Comparison of ENCODE assay signal across 28 mouse cellular contexts in genomic region chr8:48489417-48489816, GRCm38 (mm10).
A peak's percentile ranks its signal among the peaks of the same experiment; 100 is the strongest.
DNase-seq lines count a peak whose midpoint lies in the region; ATAC-seq and TF ChIP-seq lines count a peak whose summit lies in the region.
"Had no signal": no experiment of that assay in that cellular context is flagged by ENCODE, and none has a peak within 500 bp of the region (broad histone marks: within the 10 kb centered on the region; RNA-seq: fewer than 3 reads in every experiment).

No protein-coding gene starts in this region.

- peak; percentile 67 for DNase-seq in kidney, adult 2 months
- no peak for DNase-seq in kidney, postnatal 14 days
- peak; percentile 70 for DNase-seq in liver, adult 2 months (ENCODE audit: extremely low read depth, low read depth, low spot score)
- DNase-seq in stomach, postnatal 0 days (ENCODE audit: low spot score) = no peak
- DNase-seq: adrenal gland, adult 8-10 months; adrenal gland, postnatal 25 days; cerebellum, adult 11-12 months; cerebellum, adult 8-10 months; cerebellum, postnatal 10 days; cerebellum, postnatal 36 days; embryo, embryonic 11 days; gastrocnemius, postnatal 25 days; heart, adult 18-20 months; heart, postnatal 10 days; heart, postnatal 36 days had no signal

- H3K36me3 ChIP-seq in kidney, adult 2 months (ENCODE audit: control insufficient read depth, insufficient read depth, low read length) = no peaks in the 10 kb centered on the region
- no peaks in the 10 kb centered on the region for H3K36me3 ChIP-seq in kidney, embryonic 16.5 days (ENCODE audit: insufficient read depth, low read length)
- H3K36me3 ChIP-seq in kidney, embryonic 15.5 days = no peaks in the 10 kb centered on the region
- no peaks in the 10 kb centered on the region for H3K36me3 ChIP-seq in liver, adult 2 months (ENCODE audit: control insufficient read depth, insufficient read depth, low read length)
- no peaks in the 10 kb centered on the region for H3K36me3 ChIP-seq in liver, embryonic 12.5 days
- no peaks in the 10 kb centered on the region for H3K36me3 ChIP-seq in stomach, embryonic 16.5 days (ENCODE audit: control insufficient read depth, insufficient read depth, low read length)
- no peaks in the 10 kb centered on the region for H3K36me3 ChIP-seq in stomach, postnatal 0 days (ENCODE audit: control insufficient read depth, insufficient read depth, low read length)
- H3K36me3 ChIP-seq: embryonic facial prominence, embryonic 13.5 days; forebrain, embryonic 12.5 days; forebrain, embryonic 15.5 days; heart, embryonic 12.5 days; heart, embryonic 15.5 days had no signal

- ATAC-seq in kidney, embryonic 16.5 days (ENCODE audit: low FRiP score, low TSS enrichment) = no peak; the same call in 1 of the 2 replicates
- peak; percentile 63; the same call in 1 of the 2 replicates for ATAC-seq in kidney, embryonic 15.5 days (replicated peaks; ENCODE audit: low FRiP score)
- ATAC-seq in liver, embryonic 12.5 days = no peak
- ATAC-seq in stomach, embryonic 16.5 days (ENCODE audit: insufficient read depth, low FRiP score) = no peak
- no peak for ATAC-seq in stomach, postnatal 0 days (ENCODE audit: low FRiP score, low TSS enrichment)
- ATAC-seq: activated CD4-positive, CD25-positive, alpha-beta regulatory T cell, adult 4 months had no signal

- no peaks in the 10 kb centered on the region; the same call in 1 of the 2 replicates for H3K79me2 ChIP-seq in liver, adult 2 months (ENCODE audit: control insufficient read depth, insufficient read depth, low read length)

- no peaks in the 10 kb centered on the region for H3K4me1 ChIP-seq in kidney, adult 2 months (ENCODE audit: control insufficient read depth, insufficient read depth, low read length)
- H3K4me1 ChIP-seq in kidney, embryonic 16.5 days (ENCODE audit: insufficient read depth, low read length) = peaks cover 13% of the 10 kb centered on the region
- H3K4me1 ChIP-seq in kidney, embryonic 15.5 days = peaks cover 16% of the 10 kb centered on the region
- peaks cover 3% of the 10 kb centered on the region; the same call in 1 of the 2 replicates for H3K4me1 ChIP-seq in liver, adult 2 months (ENCODE audit: control insufficient read depth, insufficient read depth, low read length)
- H3K4me1 ChIP-seq in liver, embryonic 12.5 days = no peaks in the 10 kb centered on the region
- H3K4me1 ChIP-seq in stomach, embryonic 16.5 days (ENCODE audit: control insufficient read depth, insufficient read depth, low read length) = no peaks in the 10 kb centered on the region; the same call in 1 of the 2 replicates
- no peaks in the 10 kb centered on the region for H3K4me1 ChIP-seq in stomach, postnatal 0 days (replicated peaks; ENCODE audit: control insufficient read depth, insufficient read depth)
- H3K4me1 ChIP-seq: heart, embryonic 15.5 days had no signal

- H3K27me3 ChIP-seq in kidney, adult 2 months (replicated peaks; ENCODE audit: control insufficient read depth, insufficient read depth, low read length) = no peaks in the 10 kb centered on the region
- no peaks in the 10 kb centered on the region for H3K27me3 ChIP-seq in kidney, embryonic 16.5 days (ENCODE audit: insufficient read depth, low read length)
- H3K27me3 ChIP-seq in kidney, embryonic 15.5 days = no peaks in the 10 kb centered on the region
- H3K27me3 ChIP-seq in liver, adult 2 months (ENCODE audit: control insufficient read depth, insufficient read depth, low read length) = no peaks in the 10 kb centered on the region
- H3K27me3 ChIP-seq in liver, embryonic 12.5 days (replicated peaks) = no peaks in the 10 kb centered on the region
- H3K27me3 ChIP-seq in stomach, embryonic 16.5 days (ENCODE audit: control insufficient read depth, insufficient read depth, low read length) = no peaks in the 10 kb centered on the region
- no peaks in the 10 kb centered on the region for H3K27me3 ChIP-seq in stomach, postnatal 0 days (ENCODE audit: control insufficient read depth, insufficient read depth, low read length)
- H3K27me3 ChIP-seq: embryonic facial prominence, embryonic 13.5 days; forebrain, embryonic 12.5 days; forebrain, embryonic 15.5 days; heart, embryonic 12.5 days; heart, embryonic 15.5 days had no signal

- no peak overlapping the region for H3K4me3 ChIP-seq in kidney, adult 2 months (ENCODE audit: insufficient read depth, low read depth, low read length)
- H3K4me3 ChIP-seq in kidney, embryonic 16.5 days (ENCODE audit: low read length) = no peak overlapping the region
- no peak overlapping the region for H3K4me3 ChIP-seq in kidney, embryonic 15.5 days (replicated peaks)
- H3K4me3 ChIP-seq in liver, adult 2 months (ENCODE audit: insufficient read depth, low read depth, low read length) = no peak overlapping the region
- H3K4me3 ChIP-seq in liver, embryonic 12.5 days = no peak overlapping the region
- H3K4me3 ChIP-seq in stomach, embryonic 16.5 days (replicated peaks; ENCODE audit: low read length) = no peak overlapping the region
- H3K4me3 ChIP-seq in stomach, postnatal 0 days (ENCODE audit: low read depth, low read length) = no peak overlapping the region
- H3K4me3 ChIP-seq: embryonic facial prominence, embryonic 10.5 days; embryonic facial prominence, embryonic 13.5 days; erythroblast, embryonic 14.5 days; forebrain, embryonic 12.5 days; forebrain, embryonic 15.5 days; heart, embryonic 12.5 days; heart, embryonic 15.5 days; hindbrain, embryonic 10.5 days had no signal

- no peaks in the 10 kb centered on the region for H3K9me3 ChIP-seq in kidney, embryonic 16.5 days (ENCODE audit: low read length)
- H3K9me3 ChIP-seq in kidney, embryonic 15.5 days (replicated peaks) = no peaks in the 10 kb centered on the region
- H3K9me3 ChIP-seq in liver, embryonic 12.5 days (replicated peaks) = no peaks in the 10 kb centered on the region
- no peaks in the 10 kb centered on the region for H3K9me3 ChIP-seq in stomach, embryonic 16.5 days (replicated peaks; ENCODE audit: control insufficient read depth, low read length)
- no peaks in the 10 kb centered on the region for H3K9me3 ChIP-seq in stomach, postnatal 0 days (ENCODE audit: control insufficient read depth, low read length)
- H3K9me3 ChIP-seq: embryonic facial prominence, embryonic 10.5 days; embryonic facial prominence, embryonic 13.5 days; forebrain, embryonic 12.5 days; forebrain, embryonic 15.5 days; heart, embryonic 12.5 days; heart, embryonic 15.5 days; hindbrain, embryonic 10.5 days had no signal

- 36% methylated on average over 4 of the region's 4 CpGs for WGBS in kidney, adult 2 months
- WGBS in kidney, embryonic 16.5 days = 46% methylated on average over 4 of the region's 4 CpGs
- 50% methylated on average over 4 of the region's 4 CpGs for WGBS in kidney, embryonic 15.5 days
- WGBS in liver, adult 2 months = 34% methylated on average over 4 of the region's 4 CpGs
- WGBS in liver, embryonic 12.5 days (ENCODE audit: insufficient replicate concordance) = 66% methylated on average over 4 of the region's 4 CpGs
- 58% methylated on average over 4 of the region's 4 CpGs for WGBS in stomach, embryonic 16.5 days
- 49% methylated on average over 4 of the region's 4 CpGs for WGBS in stomach, postnatal 0 days

- no peak overlapping the region for H3K9ac ChIP-seq in kidney, embryonic 16.5 days (replicated peaks; ENCODE audit: low read length)
- no peak overlapping the region for H3K9ac ChIP-seq in kidney, embryonic 15.5 days
- no peak overlapping the region for H3K9ac ChIP-seq in liver, adult 2 months (ENCODE audit: low read depth, low read length)
- no peak overlapping the region for H3K9ac ChIP-seq in liver, embryonic 12.5 days
- no peak overlapping the region for H3K9ac ChIP-seq in stomach, embryonic 16.5 days (ENCODE audit: low read length)
- H3K9ac ChIP-seq in stomach, postnatal 0 days (ENCODE audit: low read length) = no peak overlapping the region
- H3K9ac ChIP-seq: embryonic facial prominence, embryonic 13.5 days; forebrain, embryonic 12.5 days; forebrain, embryonic 15.5 days; heart, embryonic 12.5 days; heart, embryonic 15.5 days had no signal

- TF ChIP-seq CTCF in kidney, adult 2 months (conservative IDR thresholded peaks at IDR 0.05; ENCODE audit: insufficient read depth, insufficient read length, low read depth, low read length) = no peak
- no peak for TF ChIP-seq CTCF in liver, adult 2 months (IDR thresholded peaks at IDR 0.05; ENCODE audit: low read depth, low read length)
- no peak for TF ChIP-seq CTCF in stomach, postnatal 0 days (IDR thresholded peaks at IDR 0.05; ENCODE audit: low read depth)

- no peak overlapping the region for H3K4me2 ChIP-seq in kidney, embryonic 16.5 days (replicated peaks; ENCODE audit: low read depth, low read length)
- H3K4me2 ChIP-seq in kidney, embryonic 15.5 days = no peak overlapping the region
- H3K4me2 ChIP-seq in liver, embryonic 12.5 days = no peak overlapping the region
- H3K4me2 ChIP-seq in stomach, embryonic 16.5 days (ENCODE audit: low read depth, low read length) = no peak overlapping the region
- H3K4me2 ChIP-seq in stomach, postnatal 0 days (replicated peaks; ENCODE audit: low read depth) = no peak overlapping the region
- H3K4me2 ChIP-seq: heart, embryonic 12.5 days; heart, embryonic 15.5 days had no signal

- TF ChIP-seq POLR2A in kidney, adult 2 months (IDR thresholded peaks at IDR 0.05; ENCODE audit: low read depth, low read length) = no peak
- TF ChIP-seq POLR2A in liver, adult 2 months (IDR thresholded peaks at IDR 0.05; ENCODE audit: extremely low read depth, insufficient read depth, low read length) = no peak

- no peak for TF ChIP-seq EP300 in stomach, postnatal 0 days (optimal IDR thresholded peaks at IDR 0.05)

- no peak overlapping the region for H3K27ac ChIP-seq in kidney, adult 2 months (ENCODE audit: insufficient read depth, low read depth, low read length)
- no peak overlapping the region for H3K27ac ChIP-seq in kidney, embryonic 16.5 days (ENCODE audit: low read length)
- no peak overlapping the region for H3K27ac ChIP-seq in kidney, embryonic 15.5 days
- no peak overlapping the region for H3K27ac ChIP-seq in liver, adult 2 months (replicated peaks; ENCODE audit: insufficient read depth, low read depth, low read length)
- no peak overlapping the region for H3K27ac ChIP-seq in liver, embryonic 12.5 days
- H3K27ac ChIP-seq in stomach, embryonic 16.5 days (ENCODE audit: low read length) = peak overlapping the region; percentile 38; the same call in 1 of the 2 replicates
- no peak overlapping the region for H3K27ac ChIP-seq in stomach, postnatal 0 days (replicated peaks)
- H3K27ac ChIP-seq: embryonic facial prominence, embryonic 10.5 days; forebrain, embryonic 12.5 days; forebrain, embryonic 15.5 days; heart, embryonic 15.5 days; hindbrain, embryonic 10.5 days had no signal

Comparison
In these comparisons a context has a peak if more than half of its experiments do, and no peak if none do; other contexts are left out.
1. DNase-seq: peak in kidney, adult 2 months (single experiment) and liver, adult 2 months (single experiment); none in kidney, postnatal 14 days (single experiment) and stomach, postnatal 0 days (single experiment).